Mouse (Mus musculus) lung, postnatal 10 days (tissue): ENCODE results near the gene Actg1.
"Not testable (repeated sequence)": the region's sequence is repeated elsewhere in the genome, so short reads cannot be mapped to it uniquely, and the experiment has no call there.

Experiments
- DNase-seq: peaks from one replicate; pipeline ENCODE4 v3.0.0; 2021

Gene Actg1

GRCm38 (mm10) chr11:120360062-120360461 lies 11.7 kb upstream of the Actg1 start:
- DNase-seq = peak; percentile 65

DNA sequence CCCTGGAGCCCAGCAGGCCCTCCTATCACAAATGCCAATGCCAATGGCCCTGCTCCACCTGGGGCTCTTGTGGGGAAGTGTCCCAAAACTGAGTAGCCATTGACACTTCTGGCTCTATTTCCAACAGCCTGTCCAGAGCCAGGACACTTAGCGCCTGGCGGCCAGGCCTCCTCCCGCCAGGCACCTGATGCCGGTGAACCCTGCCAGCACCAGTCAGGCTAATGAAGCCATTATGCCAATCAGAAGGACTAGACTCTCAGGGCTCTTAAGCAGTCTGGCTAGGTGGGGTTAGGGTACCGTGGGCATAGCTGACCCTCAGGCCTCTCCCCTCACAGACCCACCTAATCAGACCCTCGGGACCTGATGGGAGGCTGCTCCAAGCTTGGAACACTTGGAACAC lies 11.0 kb upstream of the Actg1 start:
- no peak for DNase-seq

DNA sequence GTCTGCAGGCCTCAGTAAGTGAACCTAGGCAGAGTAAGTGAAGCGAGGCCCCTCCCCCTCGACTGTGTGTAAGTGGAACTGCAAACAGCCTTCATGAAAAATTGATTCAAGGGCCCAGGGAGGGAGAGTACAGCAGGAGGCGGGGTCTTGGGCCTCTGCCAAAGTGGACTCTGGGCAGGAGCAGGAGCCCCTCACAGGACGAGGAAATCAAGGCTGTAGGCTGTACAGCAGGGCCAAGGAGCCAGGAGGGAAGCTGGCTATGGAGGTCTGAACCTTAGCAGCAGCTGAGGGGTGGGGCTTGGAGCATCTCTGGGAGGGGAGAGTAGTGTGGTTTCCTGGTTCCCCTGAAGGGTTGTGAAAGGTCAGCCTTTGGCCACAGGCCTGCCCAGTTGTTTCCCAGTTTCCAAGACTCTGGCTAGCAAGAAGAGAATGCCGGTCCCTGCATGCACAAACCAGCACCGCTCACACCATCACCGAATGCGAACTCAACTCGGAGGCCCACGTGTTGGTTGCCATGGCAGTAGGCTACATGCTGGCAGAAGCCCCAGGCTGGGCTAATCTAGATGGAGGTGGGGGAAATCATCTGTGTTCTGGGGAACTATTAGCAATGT lies 9.6 kb upstream of the Actg1 start:
- peak; percentile 86 for DNase-seq

- DNase-seq = no peak
These were observed 8.6 kb upstream of the Actg1 start for GRCm38 (mm10) chr11:120356900-120357299.

DNA sequence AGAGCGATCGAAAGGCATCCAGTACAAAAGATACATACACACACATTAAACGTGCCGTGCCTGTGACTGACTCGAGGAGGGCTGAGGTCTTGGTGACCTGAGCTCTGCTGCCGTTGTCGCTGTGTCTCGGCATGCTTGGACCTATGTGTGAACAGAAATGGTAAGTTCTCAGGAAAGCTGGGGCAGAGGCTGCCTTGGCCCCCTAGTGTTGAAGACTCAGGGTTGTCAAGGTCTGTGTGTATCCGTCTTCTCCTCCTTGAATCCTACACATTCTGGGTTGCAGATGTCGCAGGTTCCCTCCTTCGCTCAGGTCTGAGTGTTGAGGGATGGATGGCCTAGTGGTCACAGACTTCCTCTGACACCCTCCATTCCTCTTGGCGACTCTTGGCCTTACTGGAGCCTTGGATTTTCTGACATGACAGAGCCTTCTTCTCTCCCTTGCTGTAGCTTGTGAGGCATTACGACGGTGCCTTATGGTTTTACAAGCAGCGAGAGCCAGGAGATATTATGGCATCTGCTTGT lies 8.0 kb upstream of the Actg1 start:
- DNase-seq = no peak

DNA sequence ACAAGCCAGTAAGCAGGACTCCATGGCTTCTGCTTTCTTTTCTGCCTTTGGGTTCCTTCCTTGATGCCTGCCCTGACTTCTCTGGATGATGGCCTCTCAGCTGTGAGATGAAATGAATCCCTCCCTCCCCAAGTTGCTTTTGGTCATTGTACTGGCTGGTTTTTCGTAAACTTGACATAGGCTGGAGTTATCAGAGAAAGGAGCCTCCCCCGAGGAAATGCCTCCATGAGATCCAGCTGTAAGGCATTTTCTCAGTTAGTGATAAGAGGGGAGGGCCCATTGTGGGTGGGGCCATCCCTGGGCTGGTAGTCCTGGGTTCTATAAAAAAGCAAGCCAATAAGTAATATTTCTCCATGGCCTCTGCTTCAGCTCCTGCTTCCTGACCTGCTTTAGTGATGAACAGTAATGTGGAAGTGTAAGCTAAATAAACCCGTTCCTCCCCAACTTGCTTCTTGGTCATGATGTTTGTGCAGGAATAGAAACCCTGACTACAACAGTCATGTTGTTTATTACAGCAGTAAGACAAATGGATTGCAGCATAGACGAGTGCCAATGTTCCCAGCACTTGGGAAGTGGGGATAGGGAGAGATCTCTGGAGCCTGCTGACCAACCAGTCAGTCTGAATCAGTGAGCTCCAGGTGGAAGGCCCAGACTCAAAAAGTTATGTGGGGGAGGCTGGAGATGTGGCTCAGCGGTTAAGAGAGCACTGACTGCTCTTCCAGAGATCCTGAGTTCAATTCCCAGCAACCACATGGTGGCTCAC lies 7.1 kb upstream of the Actg1 start:
- DNase-seq = no peak

GRCm38 (mm10) chr11:120354304-120355276 lies 6.2 kb upstream of the Actg1 start:
- DNase-seq = peak; percentile 3

GRCm38 (mm10) chr11:120353500-120354303 lies 5.4 kb upstream of the Actg1 start:
- DNase-seq = peak; percentile 92

DNA sequence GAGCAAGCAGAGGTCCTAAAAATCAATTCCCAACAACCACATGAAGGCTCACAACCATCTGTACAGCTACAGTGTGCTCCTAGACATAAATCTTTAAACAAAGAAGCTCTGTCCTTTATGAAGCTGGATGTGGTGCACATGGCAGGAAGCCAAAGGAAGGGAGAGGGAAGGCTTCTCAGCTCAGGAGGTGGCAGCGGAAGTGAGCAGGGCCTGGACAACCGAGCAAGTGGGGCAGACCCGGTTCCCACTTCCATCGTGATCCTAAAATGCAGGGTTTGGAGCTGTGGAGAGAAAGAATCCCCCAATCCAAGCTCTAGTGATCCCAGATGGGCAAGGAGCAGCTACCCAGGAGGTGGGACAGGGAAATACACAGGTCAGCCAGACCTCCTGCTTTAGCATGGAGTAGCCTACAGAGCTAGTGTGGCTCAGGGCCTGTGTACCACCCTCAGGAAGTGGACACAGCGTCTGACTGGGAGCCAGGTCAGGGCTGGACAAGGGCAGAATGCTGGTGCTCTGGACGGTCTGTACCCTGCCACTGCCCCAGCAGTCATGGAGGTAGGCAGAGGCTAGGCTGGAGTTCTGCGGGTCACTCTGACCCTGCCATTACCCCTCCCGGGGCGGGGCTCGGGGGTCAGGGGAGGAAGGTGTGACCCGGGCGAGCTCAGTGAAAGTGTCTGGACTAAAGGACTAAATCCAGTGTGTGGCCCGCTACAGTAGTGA lies 4.4 kb upstream of the Actg1 start:
- peak; percentile 78 for DNase-seq

- not testable (repeated sequence) for DNase-seq
These were observed 3.7 kb upstream of the Actg1 start for GRCm38 (mm10) chr11:120352093-120352350.

- peak; percentile 22 for DNase-seq
These were observed 3.1 kb upstream of the Actg1 start for GRCm38 (mm10) chr11:120351250-120352092.

DNA sequence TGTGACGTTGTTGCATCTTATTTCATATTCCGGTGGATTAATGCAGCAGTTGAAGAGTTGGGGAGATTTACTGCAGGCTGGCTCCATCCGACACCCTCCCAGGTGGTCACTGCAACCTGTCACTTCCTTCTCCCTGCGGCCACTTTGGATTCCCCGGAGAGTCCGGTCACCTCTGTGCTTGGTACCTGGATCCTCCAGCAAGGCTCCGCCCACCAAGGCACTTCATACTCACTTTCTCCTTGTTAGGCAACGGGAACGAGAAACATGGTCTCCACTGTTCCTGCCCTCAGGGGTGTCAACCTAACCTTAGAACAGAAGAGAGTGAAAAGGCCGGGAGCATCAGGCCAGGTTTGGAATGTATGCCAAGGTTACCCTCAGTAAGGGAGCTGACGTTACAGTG lies 2.4 kb upstream of the Actg1 start:
- DNase-seq = peak; percentile 75

GRCm38 (mm10) chr11:120349986-120350702 lies 1.8 kb upstream of the Actg1 start:
- peak; percentile 94 for DNase-seq

GRCm38 (mm10) chr11:120349371-120349985 lies 1.1 kb upstream of the Actg1 start:
- DNase-seq = no peak

GRCm38 (mm10) chr11:120348684-120349370 lies 485 bp upstream of the Actg1 start:
- peak; percentile 79 for DNase-seq

- peak; percentile 34 for DNase-seq
These were observed 1.0 kb downstream of the Actg1 start for GRCm38 (mm10) chr11:120347301-120347700.

DNA sequence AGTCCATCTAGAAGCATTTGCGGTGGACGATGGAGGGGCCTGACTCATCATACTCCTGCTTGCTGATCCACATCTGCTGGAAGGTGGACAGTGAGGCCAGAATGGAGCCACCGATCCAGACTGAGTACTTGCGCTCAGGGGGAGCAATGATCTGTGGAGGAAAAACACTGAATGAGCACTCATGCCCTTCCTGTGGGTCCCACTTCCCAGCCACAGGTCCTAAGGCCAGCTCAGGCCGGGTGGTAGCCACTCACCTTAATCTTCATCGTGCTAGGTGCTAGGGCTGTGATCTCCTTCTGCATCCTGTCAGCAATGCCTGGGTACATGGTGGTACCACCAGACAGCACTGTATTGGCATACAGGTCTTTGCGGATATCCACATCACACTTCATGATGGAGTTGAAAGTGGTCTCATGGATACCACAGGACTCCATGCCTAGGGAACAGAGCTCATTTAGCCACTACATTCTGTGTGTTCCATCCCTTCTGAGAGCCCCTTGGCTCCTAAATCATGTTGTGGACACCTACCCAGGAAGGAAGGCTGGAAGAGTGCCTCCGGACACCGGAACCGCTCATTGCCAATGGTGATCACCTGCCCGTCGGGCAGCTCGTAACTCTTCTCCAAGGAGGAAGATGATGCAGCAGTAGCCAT lies 1.8 kb downstream of the Actg1 start:
- not testable (repeated sequence) for DNase-seq

DNA sequence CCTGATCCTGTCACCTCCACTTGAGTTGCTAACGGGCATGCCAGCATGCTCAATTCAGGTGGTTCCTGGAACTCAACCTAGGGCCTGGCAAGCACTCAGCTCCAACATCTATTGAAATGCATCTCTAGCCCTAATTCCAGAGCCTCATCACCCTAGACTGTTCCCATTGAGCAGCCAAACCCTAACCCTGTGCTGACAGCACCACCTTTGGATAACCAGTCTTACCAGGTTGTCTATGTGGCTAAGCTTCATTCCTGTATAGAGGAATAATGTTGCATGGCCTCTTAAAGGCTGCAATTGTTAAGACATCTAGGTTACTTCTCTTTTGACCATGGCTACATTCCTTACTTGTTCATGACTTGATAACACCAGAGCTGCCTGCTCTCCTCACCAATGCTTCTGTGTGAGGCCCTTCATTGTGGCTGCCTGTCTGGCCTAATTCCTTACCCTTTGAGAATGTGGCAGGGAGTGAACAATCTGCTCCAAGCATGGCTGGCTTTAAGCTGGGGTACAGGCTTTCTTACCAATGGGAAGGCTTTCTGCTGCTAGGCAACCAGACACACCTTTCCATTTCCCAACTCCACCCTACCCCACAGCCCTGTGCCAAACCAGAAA lies 3.2 kb downstream of the Actg1 start:
- peak; percentile 46 for DNase-seq
